Mouse (Mus musculus): ENCODE results near the gene 2410004P03Rik. TPM values are rescaled to one million over a fixed set of nuclear protein-coding genes. Genes with fewer than 3 reads are reported as not detected.

The 2410004P03Rik gene
- total and polyA plus RNA-seq, 3 experiments: 0.09 TPM; not detected in 2

- TF ChIP-seq SMC3 (IDR thresholded peaks at IDR 0.05; ENCODE audit: low read depth, low read length) (peak; percentile 13; the same call in 1 of the 2 replicates), POLR2A (IDR thresholded peaks at IDR 0.05; ENCODE audit: low read depth, low read length) (0 out of 2 replicates have a peak, but pooled peaks have one; percentile 21), MAX (IDR thresholded peaks at IDR 0.05; ENCODE audit: low read length) (no peak), CHD1 (IDR thresholded peaks at IDR 0.05; ENCODE audit: low read depth, low read length) (no peak), KAT2A (IDR thresholded peaks at IDR 0.05; ENCODE audit: insufficient replicate concordance, low read length) (no peak), ZKSCAN1 (IDR thresholded peaks at IDR 0.05; ENCODE audit: borderline replicate concordance, low read depth, low read length) (no peak), JUND (conservative IDR thresholded peaks at IDR 0.05; ENCODE audit: low read depth, low read length) (0 out of 2 replicates have a peak, but pooled peaks have one; percentile 7), MYC (IDR thresholded peaks at IDR 0.05; ENCODE audit: low read depth, low read length) (0 out of 2 replicates have a peak, but pooled peaks have one; percentile 33), CHD2 (IDR thresholded peaks at IDR 0.05; ENCODE audit: low read length) (no peak), MAFK (IDR thresholded peaks at IDR 0.05; ENCODE audit: insufficient replicate concordance, low read length) (peak; percentile 42; the same call in 1 of the 2 replicates)
Measured at GRCm38 (mm10) chr12:16996886-16997462, 14.6 kb downstream of the 2410004P03Rik start (continued).

DNA sequence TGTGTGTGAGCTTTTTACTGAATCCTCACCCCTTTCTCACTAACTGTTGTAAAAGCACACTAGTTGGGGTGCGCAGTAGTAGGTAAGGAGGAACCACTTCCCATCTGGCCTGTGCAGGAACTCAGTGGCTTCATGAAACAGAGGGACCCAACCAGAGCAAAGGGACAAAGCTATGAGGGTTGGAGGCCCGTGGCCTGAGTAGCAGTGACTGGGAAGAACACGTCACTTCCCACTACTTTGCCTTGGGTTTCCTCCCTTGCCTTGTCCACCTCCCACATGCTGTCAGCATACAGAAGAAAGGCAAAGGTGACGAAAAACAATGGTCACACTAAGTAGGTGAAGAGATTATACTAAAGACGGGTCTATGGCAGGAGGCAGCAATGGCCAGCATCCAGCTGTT is 15.2 kb downstream of the 2410004P03Rik start:
- Histone ChIP-seq H3K79me2 (replicated peaks; ENCODE audit: control insufficient read depth, extremely low read depth, insufficient read depth, poor library complexity, severe bottlenecking) (no peaks in the 10 kb centered on the region), H3K4me2 (ENCODE audit: insufficient read depth, low read depth, poor library complexity, severe bottlenecking) (no peak overlapping the region), H3K27ac (ENCODE audit: insufficient read depth, low read depth) (peak overlapping the region; percentile 3; the same call in 1 of the 2 replicates), H3K27me3 (replicated peaks) (no peaks in the 10 kb centered on the region), H3K36me3 (replicated peaks in 1 of 2; ENCODE audit: control insufficient read depth in 1 of 2, insufficient read depth in 1 of 2, low read length in 1 of 2) (peaks cover 17 to 56% of the 10 kb centered on the region in 2 experiments), H3K4me1 (ENCODE audit: control insufficient read depth in 1 of 2, insufficient read depth in 2 of 2) (peaks cover 31 to 78% of the 10 kb centered on the region in 2 experiments), H3K9me3 (replicated peaks; ENCODE audit: low read length) (no peaks in the 10 kb centered on the region), H3K4me3 (replicated peaks in 1 of 3; ENCODE audit: low read depth in 2 of 3, low read length in 2 of 3, poor library complexity in 1 of 3) (no peak overlapping the region), H3K9ac (ENCODE audit: insufficient read depth, low read depth) (no peak overlapping the region)
- in situ Hi-C loops (cut with MboI; ENCODE audit: low pct_ligation_motif_present, low pct_unique_long_range_greater_than_20kb, low sequenced_read_pairs) (no loop called here), dilution Hi-C loops (cut with MboI; ENCODE audit: extremely low pct_ligation_motif_present, extremely low pct_unique_long_range_greater_than_20kb, low sequenced_read_pairs) (no loop called here)
- 0 out of 2 replicates have a peak, but pooled peaks have one; percentile 23 for TF ChIP-seq POLR2A (IDR thresholded peaks at IDR 0.05; ENCODE audit: low read depth, low read length)
- TF ChIP-seq BHLHE40 (IDR thresholded peaks at IDR 0.05; ENCODE audit: low read depth, low read length): no peak
- DNase-seq (ENCODE audit: extremely low read depth): no peak

DNA sequence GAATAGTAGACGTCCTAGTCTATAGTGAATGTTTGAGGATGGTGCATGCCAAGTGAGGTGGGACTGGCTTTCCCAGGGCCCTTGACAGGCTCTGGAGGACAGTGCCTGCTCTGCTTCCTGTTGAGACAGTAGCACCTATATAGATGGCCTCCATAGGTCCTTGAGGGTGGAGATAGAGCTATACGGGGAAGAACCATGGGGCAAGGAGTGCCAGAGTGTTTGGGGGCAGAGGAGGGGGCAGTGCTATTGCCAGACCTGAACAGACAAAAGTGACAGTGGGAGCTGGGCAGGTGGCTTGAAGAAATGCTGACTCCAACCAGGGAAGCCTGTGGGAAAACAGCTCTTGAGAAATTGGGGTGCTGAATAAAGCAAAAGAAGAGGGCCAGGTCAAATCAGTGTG is 17.2 kb downstream of the 2410004P03Rik start:
- Histone ChIP-seq H3K79me2 (replicated peaks; ENCODE audit: control insufficient read depth, extremely low read depth, insufficient read depth, poor library complexity, severe bottlenecking) (no peaks in the 10 kb centered on the region), H3K27ac (ENCODE audit: insufficient read depth, low read depth) (no peak overlapping the region), H3K4me2 (ENCODE audit: insufficient read depth, low read depth, poor library complexity, severe bottlenecking) (no peak overlapping the region), H3K4me1 (ENCODE audit: control insufficient read depth in 1 of 2, insufficient read depth in 2 of 2) (peaks cover 24 to 75% of the 10 kb centered on the region in 2 experiments), H3K9me3 (replicated peaks; ENCODE audit: low read length) (no peaks in the 10 kb centered on the region), H3K27me3 (replicated peaks) (no peaks in the 10 kb centered on the region), H3K4me3 (replicated peaks in 1 of 3; ENCODE audit: low read depth in 2 of 3, low read length in 2 of 3, poor library complexity in 1 of 3) (no peak overlapping the region), H3K9ac (ENCODE audit: insufficient read depth, low read depth) (no peak overlapping the region), H3K36me3 (replicated peaks in 1 of 2; ENCODE audit: control insufficient read depth in 1 of 2, insufficient read depth in 1 of 2, low read length in 1 of 2) (peaks cover 27 to 72% of the 10 kb centered on the region in 2 experiments)
- TF ChIP-seq EP300 (IDR thresholded peaks at IDR 0.05; ENCODE audit: low read length) (no peak), ETS1 (conservative IDR thresholded peaks at IDR 0.05; ENCODE audit: low read depth, low read length) (no peak), SMC3 (IDR thresholded peaks at IDR 0.05; ENCODE audit: low read depth, low read length) (no peak)
- in situ Hi-C loops (cut with MboI; ENCODE audit: low pct_ligation_motif_present, low pct_unique_long_range_greater_than_20kb, low sequenced_read_pairs): no loop called here
- no peak for DNase-seq (ENCODE audit: extremely low read depth)
- dilution Hi-C loops (cut with MboI; ENCODE audit: extremely low pct_ligation_motif_present, extremely low pct_unique_long_range_greater_than_20kb, low sequenced_read_pairs): no loop called here
